Mouse (Mus musculus) bone marrow macrophage, adult 2 months (primary cell): ENCODE measurements around the gene Adam25. TPM values are rescaled to one million over a fixed set of nuclear protein-coding genes. Genes with fewer than 3 reads are reported as not detected.
"Not testable (repeated sequence)": the region's sequence is repeated elsewhere in the genome, so short reads cannot be mapped to it uniquely, and the experiment has no call there.

Experiments
- H3K27ac ChIP-seq: 2 replicates; pipeline ENCODE4 v1.5.1; 2012; ENCODE audit warnings: low read depth, low read length; ENCODE audit not compliant: insufficient read depth
- H3K4me1 ChIP-seq: 2 replicates; pipeline ENCODE4 v1.6.1; 2012; ENCODE audit warnings: low read length; ENCODE audit not compliant: control insufficient read depth, insufficient read depth
- H3K4me3 ChIP-seq: 2 replicates; pipeline ENCODE4 v1.5.1; 2012; ENCODE audit warnings: mild to moderate bottlenecking, low read length, moderate library complexity; ENCODE audit not compliant: insufficient read depth
- CTCF ChIP-seq: IDR thresholded peaks from 2 replicates; pipeline ENCODE4 v1.5.1; 2012; ENCODE audit warnings: low read depth, mild to moderate bottlenecking, low read length, moderate library complexity
- POLR2A ChIP-seq: IDR thresholded peaks from 2 replicates; pipeline ENCODE4 v1.6.1; 2012; ENCODE audit warnings: mild to moderate bottlenecking, low read depth, low read length, borderline replicate concordance
- polyA plus RNA-seq: library from polyadenylated mRNA; stranded (reverse); fragments of >200 nt; gene quantifications from 2 replicates; pipeline ENCODE4 v1.2.4, GENCODE M21; 2012; ENCODE audit not compliant: missing spikeins, insufficient read depth, insufficient read length

Adam25 gene
- not detected in 2 replicates for polyA plus RNA-seq

DNA sequence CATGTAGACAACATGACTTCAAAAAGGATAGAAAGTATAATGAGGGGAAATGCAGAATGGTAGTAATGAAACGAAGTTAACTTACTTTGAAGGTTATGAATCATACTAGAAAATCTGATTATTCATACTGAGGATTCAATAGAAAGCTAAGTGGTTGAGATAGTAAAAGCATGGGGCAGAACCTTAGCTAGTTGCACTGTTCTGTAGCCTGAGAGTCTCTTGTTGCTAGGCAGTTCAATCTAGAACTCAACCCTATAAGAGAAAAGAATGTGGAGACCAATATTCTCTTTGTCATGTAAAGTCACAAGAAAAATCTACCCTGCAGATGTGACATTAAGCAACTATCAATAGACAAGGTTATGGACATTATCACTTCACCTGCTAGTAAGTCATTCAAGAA is at the start of gene Adam25:
Adam25 (plus strand) TSS at position 301 of the 400 bp plus-strand sequence.
- H3K4me1 ChIP-seq, H3K4me3 ChIP-seq, H3K27ac ChIP-seq: not testable (repeated sequence)

- not testable (repeated sequence) for H3K27ac ChIP-seq, H3K4me1 ChIP-seq
Observed at GRCm38 (mm10) chr8:40715406-40715805, 36.6 kb upstream of the Adam25 start.

DNA sequence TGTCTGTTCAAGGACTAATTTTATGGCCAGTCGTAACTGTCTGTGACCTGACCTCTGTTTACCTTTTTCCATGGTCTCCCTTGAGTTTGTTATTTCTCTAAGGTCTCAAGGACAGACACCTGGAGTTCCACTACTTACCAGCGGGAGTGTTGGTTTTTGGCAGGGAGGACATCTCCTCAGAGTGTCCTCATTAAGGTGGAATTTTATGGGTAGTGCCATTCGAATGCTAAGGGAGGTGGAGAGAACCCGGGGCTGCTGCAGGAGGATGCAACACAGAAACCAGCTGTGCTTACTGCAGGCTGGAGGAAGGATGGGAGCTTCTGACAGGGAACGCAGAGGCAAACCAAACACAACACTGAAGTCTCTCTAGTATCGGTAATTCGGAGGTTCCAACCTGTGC is 36.0 kb upstream of the Adam25 start:
- no peak overlapping the region for H3K27ac ChIP-seq
- TF ChIP-seq CTCF (no peak), POLR2A (no peak)
- H3K4me3 ChIP-seq: no peak overlapping the region
- no peaks in the 10 kb centered on the region for H3K4me1 ChIP-seq

More at GRCm38 (mm10) chr8:40715406-40715805, 36.6 kb upstream of the Adam25 start:
- not testable (repeated sequence) for H3K4me3 ChIP-seq

DNA sequence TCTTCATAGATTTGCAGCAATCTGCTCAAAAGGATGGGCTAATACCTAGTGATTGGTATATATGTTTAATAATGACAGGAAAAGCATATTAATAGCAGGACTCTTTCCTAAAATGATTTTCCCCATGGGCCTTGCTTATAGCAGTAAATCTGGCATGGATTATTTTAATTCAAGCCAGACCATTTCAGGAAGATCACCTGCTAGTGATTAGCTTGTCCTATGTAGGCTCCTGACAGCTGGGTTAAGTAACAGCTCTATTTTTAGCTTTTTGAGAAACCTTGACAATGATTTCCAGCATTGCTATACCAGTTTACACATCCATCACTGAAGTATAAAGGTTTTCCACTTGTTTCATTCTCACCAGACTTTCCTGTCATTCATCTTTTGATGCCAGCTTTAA is 31.3 kb downstream of the Adam25 start:
- no peak overlapping the region for H3K27ac ChIP-seq
- H3K4me1 ChIP-seq: no peaks in the 10 kb centered on the region
- no peak overlapping the region for H3K4me3 ChIP-seq
- TF ChIP-seq CTCF: no peak
- no peak for TF ChIP-seq POLR2A

GRCm38 (mm10) chr8:40792973-40793372 is 41.0 kb downstream of the Adam25 start, which contains the start of gene Adam20:
Gene Adam20 (plus strand): TSS chr8:40793273.
- H3K27ac ChIP-seq, H3K4me1 ChIP-seq, H3K4me3 ChIP-seq: not testable (repeated sequence)

DNA sequence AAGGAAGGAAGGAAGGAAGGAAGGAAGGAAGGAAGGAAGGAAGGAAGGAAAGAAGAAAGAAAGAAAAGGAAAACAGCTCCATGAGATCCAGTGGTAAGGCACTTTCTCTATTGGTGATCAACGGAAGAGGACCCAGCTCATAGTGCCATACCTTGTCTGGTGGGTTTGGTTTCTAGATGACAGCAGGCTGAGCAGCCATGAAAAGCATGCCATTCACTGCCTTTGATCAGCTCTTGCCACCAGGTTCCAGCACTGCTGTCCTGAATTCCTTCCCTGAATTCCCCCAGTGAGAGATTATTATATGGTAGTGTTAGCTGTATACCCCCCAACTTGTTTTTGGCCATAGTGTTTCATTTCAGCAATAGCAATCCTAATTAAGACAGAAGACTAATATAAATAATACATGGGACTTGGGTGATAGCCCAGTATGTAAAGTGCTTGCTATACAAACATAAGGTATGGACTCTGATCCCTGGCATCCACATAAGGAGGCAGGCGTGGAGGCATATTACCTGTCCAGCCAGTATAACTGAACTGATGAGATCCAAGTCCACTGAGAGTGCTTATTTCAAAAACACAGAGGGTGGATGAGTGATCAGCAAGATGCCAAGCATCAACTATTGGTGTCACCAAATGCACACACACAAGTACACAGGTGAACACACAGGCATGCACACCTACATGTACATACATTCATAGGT is 51.5 kb downstream of the Adam25 start:
- Histone ChIP-seq H3K4me1 (no peaks in the 10 kb centered on the region), H3K4me3 (no peak overlapping the region), H3K27ac (no peak overlapping the region)
- TF ChIP-seq POLR2A: no peak
- no peak for TF ChIP-seq CTCF

Other genes with a start within 250 kb of the Adam25 start
- gene Adam24, start 77.1 kb upstream of the Adam25 start, polyA plus RNA-seq: not detected in 2 replicates
- gene Adam20, start 41.1 kb downstream of the Adam25 start, polyA plus RNA-seq: not detected in 2 replicates
- gene Adam39, start 70.8 kb downstream of the Adam25 start, polyA plus RNA-seq: not detected in 2 replicates